Mouse (Mus musculus) myocyte (in vitro differentiated cells): ENCODE results near the gene Bend4.

Experiments used
- E2F4 ChIP-seq: IDR thresholded peaks from one replicate; pipeline ENCODE4 v1.6.1; 2011; ENCODE audit warnings: mild to moderate bottlenecking, control low read depth, moderate library complexity; ENCODE audit not compliant: insufficient read depth
- MAX ChIP-seq: IDR thresholded peaks from one replicate; pipeline ENCODE4 v1.6.1; 2011; ENCODE audit warnings: low read depth, mild to moderate bottlenecking, control low read depth
- MYOD1 ChIP-seq, 3 experiments: IDR thresholded peaks; one replicate each; pipeline ENCODE4 v1.6.1; 2011; ENCODE audit warnings: control low read depth in 2 of 3, low read depth in 2 of 3, mild to moderate bottlenecking in 2 of 3, moderate library complexity in 1 of 3; ENCODE audit not compliant: insufficient read length in 2 of 3, control insufficient read depth in 1 of 3
- MYOG ChIP-seq, 3 experiments: IDR thresholded peaks; one replicate each; pipeline ENCODE4 v1.6.1; 2011; ENCODE audit warnings: control low read depth in 2 of 3, low read depth in 2 of 3, mild to moderate bottlenecking in 2 of 3; ENCODE audit not compliant: insufficient read length in 2 of 3, control insufficient read depth in 1 of 3, insufficient read depth in 1 of 3
- POLR2A ChIP-seq: IDR thresholded peaks from one replicate; pipeline ENCODE4 v1.6.1; 2011; ENCODE audit warnings: low read depth, mild to moderate bottlenecking, control low read depth, moderate library complexity; ENCODE audit not compliant: insufficient read length
- POLR2AphosphoS2 ChIP-seq: IDR thresholded peaks from one replicate; pipeline ENCODE4 v1.6.1; 2011; ENCODE audit warnings: low read depth, control low read depth; ENCODE audit not compliant: insufficient read length
- TCF12 ChIP-seq: IDR thresholded peaks from one replicate; pipeline ENCODE4 v1.6.1; 2011; ENCODE audit warnings: mild to moderate bottlenecking, control low read depth; ENCODE audit not compliant: poor library complexity, insufficient read depth, severe bottlenecking
- USF1 ChIP-seq: IDR thresholded peaks from one replicate; pipeline ENCODE4 v1.6.1; 2011; ENCODE audit warnings: low read depth, mild to moderate bottlenecking, control low read depth, moderate library complexity

GRCm38 (mm10) chr5:67423963-67424362, 4.1 kb downstream of the Bend4 start:
- TF ChIP-seq USF1 (no peak), MYOG (IDR thresholded peaks at IDR 0.05; ENCODE audit: control insufficient read depth in 1 of 3, insufficient read depth in 1 of 3, insufficient read length in 2 of 3, low read depth in 2 of 3) (no peak), POLR2A (no peak), MAX (no peak), E2F4 (no peak), TCF12 (no peak), MYOD1 (IDR thresholded peaks at IDR 0.05; ENCODE audit: control insufficient read depth in 1 of 3, insufficient read length in 2 of 3, low read depth in 2 of 3) (no peak), POLR2AphosphoS2 (no peak)
